Mouse (Mus musculus): ENCODE data around the gene Taldo1. TPM values are rescaled to one million over a fixed set of nuclear protein-coding genes. Genes with fewer than 3 reads are reported as not detected.
"Not testable (repeated sequence)": the region's sequence is repeated elsewhere in the genome, so short reads cannot be mapped to it uniquely, and the experiment has no call there.

Taldo1 gene
- total RNA-seq, 2 experiments from 2014 or later: 103 TPM

DNA sequence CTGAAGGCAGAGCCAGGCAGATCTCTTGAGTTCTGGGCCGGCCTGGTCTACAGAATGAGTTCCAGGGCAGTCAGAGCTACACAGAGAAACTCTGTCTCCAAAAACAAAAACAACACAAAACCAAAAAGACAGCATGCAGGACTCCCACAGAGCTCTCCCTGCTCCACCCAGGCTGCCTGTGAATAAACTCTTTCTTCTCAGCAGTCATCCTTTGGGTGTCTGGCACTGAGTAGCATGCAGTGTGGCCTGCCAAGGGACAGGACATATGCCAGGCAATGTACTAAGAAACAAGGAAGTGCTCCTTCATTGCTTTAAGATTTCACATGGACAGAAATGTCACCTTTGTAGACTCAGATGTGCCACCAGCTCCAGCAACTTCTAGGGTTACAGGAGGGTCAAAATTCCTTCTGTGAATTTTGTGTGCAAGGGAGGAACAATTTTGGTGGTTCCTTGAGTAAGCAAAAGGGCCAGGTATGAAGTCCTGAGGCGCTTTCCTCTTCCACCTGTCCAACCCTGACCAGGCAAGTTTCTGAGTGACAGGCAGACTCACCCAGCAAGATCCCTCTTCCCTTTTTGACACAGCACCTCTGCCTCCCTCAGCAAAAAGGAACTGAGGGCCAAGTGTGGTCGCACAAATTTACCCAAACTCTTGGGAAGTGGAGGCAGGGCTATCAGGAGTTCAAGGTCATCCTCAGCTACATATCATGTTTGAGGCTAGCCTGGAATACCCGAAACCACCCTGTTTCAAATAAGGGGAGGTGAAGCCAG is 10.7 kb upstream of the Taldo1 start:
- intact Hi-C loops (cut with DNase I): no loop called here
- DNase-seq (ENCODE audit: low spot score in 2 of 2): peak in 1 of 2 experiments; percentile 13

DNA sequence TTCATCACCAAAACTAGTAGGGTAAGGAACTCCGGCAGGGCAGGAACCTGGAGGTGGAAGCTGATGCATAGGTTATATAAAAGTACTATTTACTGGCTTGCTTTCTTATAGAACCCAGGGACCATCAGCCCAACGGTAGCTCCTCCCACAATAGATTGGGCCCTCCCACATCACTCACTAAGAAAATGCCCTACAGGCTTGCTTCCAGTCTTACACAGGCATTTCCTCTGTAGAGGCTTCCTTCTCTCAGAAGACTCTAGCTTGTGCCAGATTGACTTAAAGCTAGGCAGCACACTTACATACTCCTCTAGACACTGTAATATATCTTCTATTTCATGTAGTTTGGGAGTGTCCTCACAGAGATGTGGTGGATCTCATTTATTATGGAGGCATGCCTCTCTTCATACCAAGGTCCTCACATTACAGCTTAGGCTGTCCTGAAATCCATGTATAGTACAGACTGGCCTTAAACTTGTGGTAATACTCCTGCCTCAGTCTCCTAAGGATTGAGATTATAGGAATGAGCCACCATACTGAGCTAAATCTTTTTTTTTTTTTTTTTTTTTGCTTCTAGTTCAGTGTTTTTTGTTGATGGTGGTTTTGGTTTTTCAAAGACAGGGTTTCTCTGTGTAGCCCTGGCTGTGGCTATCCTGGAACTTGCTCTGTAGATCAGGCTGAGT is 4.1 kb upstream of the Taldo1 start:
- intact Hi-C loops (cut with DNase I): no loop called here
- DNase-seq (ENCODE audit: low spot score in 2 of 2): no peak

DNA sequence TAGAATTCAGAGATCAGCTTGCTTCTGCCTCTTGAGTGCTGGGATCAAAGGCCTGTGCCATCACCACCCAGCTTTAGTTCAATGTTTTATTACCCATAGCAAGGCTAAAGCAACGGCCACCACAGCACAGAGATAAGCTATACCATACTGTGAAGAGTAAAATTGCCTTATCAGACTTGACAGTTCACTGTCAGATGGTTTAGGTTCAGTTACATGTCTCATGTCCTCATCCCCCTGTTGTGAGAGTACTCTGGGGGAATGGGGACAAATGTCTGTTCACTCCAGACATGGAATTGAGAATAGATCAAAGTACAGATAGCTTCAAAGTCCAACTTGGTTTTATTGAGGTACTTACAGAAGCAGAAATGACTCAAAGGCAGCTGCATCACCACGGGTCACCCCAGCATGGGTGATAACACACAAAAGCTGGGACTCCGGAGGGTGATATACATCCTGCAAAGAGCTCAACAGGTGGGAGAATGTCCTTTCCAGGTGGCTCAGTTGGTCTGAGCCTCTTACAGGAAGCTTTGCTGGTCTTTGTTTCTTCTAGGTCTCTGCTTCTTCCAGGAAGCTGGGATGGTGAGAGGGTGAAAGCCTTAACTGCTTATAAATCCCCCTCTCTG is 3.4 kb upstream of the Taldo1 start:
- intact Hi-C loops (cut with DNase I): no loop called here
- DNase-seq (ENCODE audit: low spot score in 2 of 2): no peak

DNA sequence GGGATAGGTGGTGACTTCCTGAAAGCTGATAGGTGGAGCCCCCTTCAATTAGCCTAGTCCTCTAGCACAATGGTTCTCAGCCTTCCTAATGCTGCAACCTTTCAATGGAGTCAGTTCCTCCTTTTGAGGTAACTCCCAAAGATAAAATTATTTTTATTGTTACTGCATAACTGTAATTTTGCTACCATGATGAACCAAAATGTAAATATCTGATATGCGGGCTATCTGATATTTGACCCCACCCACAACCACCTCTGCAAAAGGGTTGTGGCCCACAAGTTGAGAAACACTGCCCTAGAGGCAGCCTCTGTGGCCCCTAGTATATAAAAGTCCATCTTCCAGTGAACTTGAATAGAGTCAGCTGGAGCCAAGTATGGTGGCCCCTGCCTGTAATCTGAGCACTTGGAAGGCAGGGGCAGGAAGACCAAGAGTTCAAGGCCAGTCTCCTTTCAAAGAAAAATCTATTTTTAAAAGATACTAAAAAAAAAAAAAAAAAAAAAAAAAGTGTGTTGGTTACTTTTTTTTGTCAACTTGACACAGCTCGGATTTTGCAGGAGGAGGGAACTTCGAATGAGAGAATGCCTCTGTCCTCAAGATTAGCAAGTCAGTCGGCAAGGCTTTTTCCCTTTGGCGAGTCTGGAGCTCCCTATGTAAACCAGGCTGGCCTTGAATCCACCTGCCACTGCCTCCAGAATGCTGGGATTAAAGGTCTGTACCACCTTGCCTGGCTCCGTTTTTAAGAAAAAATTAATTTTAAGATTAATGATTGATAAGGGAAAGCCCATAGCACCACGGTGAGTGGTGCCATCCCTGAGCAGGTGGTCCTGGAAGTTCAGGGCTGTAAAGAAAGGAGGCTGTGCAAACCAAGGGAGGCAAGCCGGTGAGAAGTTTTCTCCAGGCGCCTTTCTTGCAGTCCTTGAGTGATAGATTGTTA is 1.4 kb upstream of the Taldo1 start:
- no peak for DNase-seq (ENCODE audit: low spot score in 2 of 2)
- intact Hi-C loops (cut with DNase I): no loop called here

DNA sequence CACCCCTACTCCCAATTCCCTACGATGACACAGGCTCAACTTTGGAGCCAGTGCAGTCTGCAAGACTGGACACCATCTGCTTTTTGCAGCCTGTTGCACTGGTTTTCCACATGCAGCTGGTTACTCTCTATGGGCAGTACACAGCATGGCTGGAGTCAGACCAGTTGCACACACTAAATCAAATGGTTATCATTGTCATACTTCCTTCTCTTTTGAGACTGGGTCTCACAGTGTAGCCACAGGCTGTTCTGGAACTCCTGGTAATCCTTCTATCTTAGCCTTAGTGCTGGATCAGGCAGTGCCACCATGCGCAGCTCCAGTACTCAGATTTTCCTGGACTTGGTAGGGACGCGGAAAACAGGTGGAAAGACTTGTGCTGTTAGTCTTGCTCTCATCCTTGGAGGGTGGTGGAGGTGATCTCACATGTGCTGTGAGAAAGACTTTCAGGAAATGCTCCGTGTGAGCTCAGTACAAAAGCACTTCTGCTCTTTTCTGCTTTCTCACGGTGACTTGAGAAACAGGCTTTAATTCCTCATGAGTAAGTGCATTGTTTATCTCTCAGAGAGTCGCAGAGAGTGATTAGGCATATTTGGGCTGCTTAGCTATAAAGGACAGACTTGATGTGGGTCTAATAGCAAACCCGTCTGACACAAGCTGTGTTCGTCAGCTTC is 688 bp downstream of the Taldo1 start:
- DNase-seq (ENCODE audit: low spot score in 2 of 2): no peak
- intact Hi-C loops (cut with DNase I): no loop called here

DNA sequence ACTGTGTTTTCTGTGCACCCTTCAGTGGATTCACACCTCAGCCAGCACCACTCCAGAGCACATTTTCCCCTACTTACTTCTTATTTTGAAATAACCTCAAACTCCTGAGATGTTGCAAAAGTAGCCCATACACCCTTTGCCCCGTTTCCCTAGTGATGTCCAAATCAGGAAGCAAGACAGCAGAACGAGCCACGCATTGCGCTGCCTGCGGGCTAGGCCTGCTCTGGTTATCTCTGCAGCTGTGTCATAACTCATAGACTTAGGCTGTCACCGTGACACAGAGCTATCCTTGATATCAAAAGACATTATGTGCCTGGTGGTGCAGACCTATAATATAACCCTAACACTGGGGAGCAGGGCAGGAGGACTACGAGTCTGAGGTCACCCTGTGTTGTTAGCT is 2.2 kb downstream of the Taldo1 start:
- intact Hi-C loops (cut with DNase I): no loop called here
- no peak for DNase-seq (ENCODE audit: low spot score in 2 of 2)

DNA sequence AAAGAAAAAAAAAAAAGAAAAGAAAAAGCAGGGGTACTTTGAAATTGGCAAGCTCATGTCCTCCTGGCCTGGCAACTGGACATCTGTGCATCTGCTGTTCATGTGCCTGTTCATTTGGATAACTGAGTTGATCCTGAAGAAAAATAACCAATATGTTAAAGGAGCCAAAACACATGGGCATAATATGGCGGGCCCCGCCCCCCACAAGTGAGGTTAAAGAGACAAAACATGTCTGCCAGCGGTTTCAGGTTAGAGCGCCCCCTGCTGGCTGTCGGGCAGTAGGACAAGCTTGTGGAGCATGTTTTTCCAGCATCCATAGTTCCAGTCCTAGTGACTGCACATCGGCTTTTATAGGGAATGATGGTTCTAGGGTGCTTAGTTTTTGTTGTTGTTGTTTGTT is 2.8 kb downstream of the Taldo1 start:
- peak in 1 of 2 experiments; percentile 43 for DNase-seq (ENCODE audit: low spot score in 2 of 2)
- intact Hi-C loops (cut with DNase I): no loop called here

DNA sequence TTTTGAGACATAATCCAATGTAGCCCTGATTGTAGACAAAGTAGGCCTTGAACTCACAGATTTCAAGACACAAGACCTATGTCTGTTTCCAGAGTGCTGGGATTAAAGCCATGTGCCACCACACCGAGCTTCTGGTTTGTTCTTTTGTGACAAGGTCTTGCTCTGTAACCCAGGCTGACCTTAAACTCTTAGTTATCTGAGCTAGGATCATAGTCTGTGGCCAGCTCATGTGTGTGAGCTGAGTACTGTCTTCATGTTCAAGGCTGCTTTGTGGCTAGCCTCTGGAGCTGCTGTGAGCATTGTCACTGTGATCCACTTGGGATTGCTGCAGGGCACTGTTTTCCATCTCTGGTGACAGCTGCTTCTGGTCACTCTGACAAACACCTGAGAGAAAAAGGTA is 3.3 kb downstream of the Taldo1 start:
- DNase-seq (ENCODE audit: low spot score in 2 of 2): no peak
- intact Hi-C loops (cut with DNase I): no loop called here

DNA sequence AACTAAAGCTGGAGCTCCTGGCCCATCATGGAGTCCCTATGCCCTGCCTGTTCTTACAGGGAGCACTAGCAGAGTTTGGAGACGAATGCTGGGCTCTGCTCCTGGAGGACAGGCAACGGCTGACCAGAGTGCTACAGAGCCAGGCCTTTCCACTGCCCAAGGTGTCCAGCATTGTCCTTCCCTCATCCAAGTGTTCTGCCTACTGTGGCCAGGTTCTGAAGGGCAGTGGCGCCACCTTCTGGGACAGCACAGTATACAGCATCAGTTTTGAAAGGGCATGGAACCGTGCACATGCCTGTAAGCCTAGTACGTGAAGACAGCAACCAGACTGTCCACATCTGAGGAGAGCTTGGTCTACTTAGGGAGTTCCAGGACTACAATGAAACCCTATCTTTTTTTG is 11.3 kb downstream of the Taldo1 start:
- DNase-seq (ENCODE audit: low spot score in 2 of 2): no peak

DNA sequence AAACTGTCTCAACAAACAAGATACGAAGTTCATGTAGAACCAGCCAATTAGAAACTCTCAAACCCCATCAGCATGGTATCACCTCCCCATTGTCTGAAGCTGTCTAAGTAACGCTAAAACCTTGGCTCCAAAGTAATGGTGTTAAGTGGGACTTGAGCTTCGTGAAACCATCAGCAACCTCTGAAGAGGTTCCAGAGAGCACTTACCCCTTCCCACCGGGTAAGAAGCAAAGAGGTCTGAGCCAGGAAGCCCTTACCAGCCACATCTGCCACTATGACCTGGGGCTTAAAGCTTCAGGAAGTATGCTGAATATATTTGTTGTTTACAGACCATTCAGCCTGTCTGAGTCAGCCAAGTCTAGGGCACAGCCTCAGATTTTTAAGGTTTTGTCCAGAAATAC is 13.5 kb downstream of the Taldo1 start:
- intact Hi-C loops (cut with DNase I): no loop called here
- no peak for DNase-seq (ENCODE audit: low spot score in 2 of 2)

More for the DNA sequence above, 11.3 kb downstream of the Taldo1 start:
- intact Hi-C loops (cut with DNase I): no loop called here

DNA sequence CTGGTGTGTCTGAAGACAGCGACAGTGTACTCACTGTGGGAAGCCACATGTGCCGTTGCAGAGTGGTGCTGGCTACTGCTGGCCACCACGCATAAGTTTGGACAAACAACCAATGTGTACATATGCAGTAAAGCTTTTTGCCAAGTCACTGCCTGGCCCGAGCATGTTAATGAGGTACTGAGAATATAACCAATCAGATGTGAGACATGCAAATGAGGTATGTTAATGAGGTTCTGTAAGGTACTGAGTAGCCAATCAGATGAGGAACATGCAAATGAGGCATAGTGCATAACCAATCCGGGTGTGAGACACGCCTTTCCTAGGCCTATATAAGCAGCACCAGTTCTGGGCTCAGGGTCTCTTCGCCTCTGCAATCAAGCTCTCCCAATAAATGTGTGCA is 15.7 kb downstream of the Taldo1 start:
- intact Hi-C loops (cut with DNase I); DNase-seq (ENCODE audit: low spot score in 2 of 2): not testable (repeated sequence)

DNA sequence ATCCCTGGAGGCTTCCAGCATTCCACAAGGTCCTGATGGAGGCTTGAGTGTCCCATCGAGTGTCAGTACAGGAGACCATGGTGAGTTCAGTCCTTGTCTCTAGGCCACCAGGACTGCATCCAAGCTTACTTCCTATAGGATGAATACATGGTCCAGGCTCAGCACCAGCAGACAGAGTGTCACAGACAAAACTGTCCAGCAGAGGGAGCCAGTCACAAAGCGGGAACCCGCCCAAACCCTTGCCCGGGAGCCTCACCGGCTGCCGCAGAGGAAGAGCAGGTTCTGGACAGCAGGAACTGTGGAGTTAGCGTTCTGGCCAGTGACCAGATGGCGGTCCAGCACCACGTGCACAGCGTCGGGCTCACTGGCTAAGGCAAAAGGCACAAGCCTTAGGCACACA is 16.8 kb downstream of the Taldo1 start:
- intact Hi-C loops (cut with DNase I): no loop called here

DNA sequence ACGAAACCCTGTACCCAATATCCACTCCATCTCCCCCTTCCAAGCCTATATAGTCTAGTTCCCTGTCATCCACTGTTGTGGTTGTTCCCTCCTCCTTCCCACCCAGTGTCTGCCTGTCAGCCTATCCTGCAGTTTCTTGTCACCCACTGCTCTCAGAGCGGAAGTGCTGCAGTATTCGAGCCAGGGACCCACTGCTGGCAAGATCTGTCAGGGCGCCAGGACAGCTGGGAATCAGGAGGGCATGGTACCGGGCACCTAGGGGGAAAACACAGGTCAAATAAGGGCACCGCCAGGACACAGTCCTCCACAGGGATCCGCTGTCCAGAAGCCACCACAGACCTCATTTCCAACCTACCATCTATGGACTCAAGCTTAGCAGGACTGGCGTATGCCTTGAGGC is 18.6 kb downstream of the Taldo1 start:
- intact Hi-C loops (cut with DNase I): loop anchor here (2.0 to 5.0 kb wide), 2 partner anchors 47 to 114 kb away; partner anchors contain the start of gene Pnpla2
- no peak for DNase-seq (ENCODE audit: low spot score in 2 of 2)

More for the DNA sequence above, 16.8 kb downstream of the Taldo1 start:
- peak; percentile 85 to 89 for DNase-seq (ENCODE audit: low spot score in 2 of 2)

DNA sequence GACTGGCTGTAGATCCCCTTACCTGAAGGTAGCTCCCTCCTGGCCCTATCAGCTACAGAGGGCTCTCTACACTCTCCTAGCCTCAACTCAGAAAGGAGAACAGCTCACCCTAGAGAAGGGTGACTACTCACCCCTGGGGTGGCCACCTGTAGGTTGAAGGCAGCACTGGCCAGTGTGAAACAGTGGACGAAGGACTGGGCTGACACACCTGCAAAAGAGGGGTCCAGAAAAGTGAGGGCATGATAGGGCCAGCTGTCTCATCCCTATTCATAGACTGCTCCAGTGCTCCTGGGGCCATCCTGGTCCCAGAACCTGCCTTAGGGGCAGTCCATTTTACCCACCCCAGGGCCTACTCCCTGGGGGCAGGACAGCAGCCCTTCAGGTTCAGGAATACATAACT is 19.7 kb downstream of the Taldo1 start:
- intact Hi-C loops (cut with DNase I): loop anchor here (2.0 to 5.0 kb wide), 2 partner anchors 46 to 113 kb away; partner anchors contain the start of gene Pnpla2
- no peak for DNase-seq (ENCODE audit: low spot score in 2 of 2)

DNA sequence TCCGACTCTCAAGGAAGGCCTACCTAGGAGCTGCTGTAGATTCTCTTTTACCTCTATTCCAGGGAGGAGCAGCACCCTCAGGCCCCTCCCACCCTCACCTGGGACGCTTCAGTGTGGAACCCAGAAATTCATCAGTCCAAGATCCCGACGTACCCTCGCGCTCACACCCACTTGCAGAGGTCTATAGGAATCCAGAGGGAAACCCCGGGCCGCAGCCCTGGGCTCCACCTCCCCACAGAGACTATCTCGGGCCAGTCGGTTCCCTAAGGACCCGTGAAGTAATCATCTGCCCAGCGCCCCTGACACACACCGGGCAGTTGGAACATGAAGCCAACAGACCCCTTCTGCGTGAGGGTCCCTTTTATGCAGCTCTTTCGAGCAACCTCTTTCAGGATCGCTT is 21.3 kb downstream of the Taldo1 start:
- intact Hi-C loops (cut with DNase I): loop anchor here (5.0 kb wide), 1 partner anchor 44 kb away; the partner anchor contains the start of gene Pnpla2

DNA sequence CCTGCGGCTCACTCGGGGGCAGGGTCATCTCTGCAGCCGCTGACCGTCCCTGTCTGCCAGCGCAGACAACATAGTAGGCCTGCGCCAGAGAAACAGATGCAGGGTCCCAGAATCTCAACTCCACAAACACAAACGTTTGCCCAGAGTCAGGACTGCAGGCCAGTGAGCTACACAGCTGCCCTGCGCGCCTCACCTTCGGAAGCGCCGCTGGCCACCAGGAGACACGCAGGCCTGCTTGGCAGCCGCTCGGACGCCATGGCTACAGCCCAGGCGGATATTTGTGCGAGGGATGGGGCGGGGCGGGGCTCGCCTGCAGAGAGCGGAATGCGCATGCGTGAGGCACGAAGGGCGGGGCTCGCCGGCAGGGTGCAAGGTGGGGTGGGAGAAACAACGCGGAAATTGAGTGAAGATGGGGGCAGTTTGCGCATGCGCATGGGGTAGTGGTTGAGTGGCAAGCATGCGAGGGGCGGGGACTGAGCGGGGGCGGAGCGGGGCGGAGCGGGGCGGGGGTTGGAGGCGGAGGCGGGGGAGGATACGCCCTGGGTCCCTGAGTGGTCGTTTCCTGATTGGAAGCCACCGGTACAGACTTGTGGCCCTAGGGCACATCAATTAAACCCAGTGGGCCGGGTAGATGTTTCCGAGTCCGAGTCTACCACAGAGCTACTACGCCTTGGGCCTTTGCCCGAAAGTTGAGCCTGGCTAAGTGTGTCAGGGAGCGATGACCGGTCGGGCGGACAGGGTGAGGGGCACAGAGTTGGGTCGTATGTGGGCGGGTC is 22.0 kb downstream of the Taldo1 start, which contains the start of gene Gatd1:
TSS of gene Gatd1 (minus strand) at position 328 of the 776 bp plus-strand sequence.
- intact Hi-C loops (cut with DNase I): loop anchor here (2.0 to 5.0 kb wide), 2 partner anchors 21 to 43 kb away; partner anchors contain the start of gene Pnpla2
- DNase-seq (ENCODE audit: low spot score in 2 of 2): peak; percentile 98 to 99

More for the DNA sequence above, 21.3 kb downstream of the Taldo1 start:
- DNase-seq (ENCODE audit: low spot score in 2 of 2): no peak

DNA sequence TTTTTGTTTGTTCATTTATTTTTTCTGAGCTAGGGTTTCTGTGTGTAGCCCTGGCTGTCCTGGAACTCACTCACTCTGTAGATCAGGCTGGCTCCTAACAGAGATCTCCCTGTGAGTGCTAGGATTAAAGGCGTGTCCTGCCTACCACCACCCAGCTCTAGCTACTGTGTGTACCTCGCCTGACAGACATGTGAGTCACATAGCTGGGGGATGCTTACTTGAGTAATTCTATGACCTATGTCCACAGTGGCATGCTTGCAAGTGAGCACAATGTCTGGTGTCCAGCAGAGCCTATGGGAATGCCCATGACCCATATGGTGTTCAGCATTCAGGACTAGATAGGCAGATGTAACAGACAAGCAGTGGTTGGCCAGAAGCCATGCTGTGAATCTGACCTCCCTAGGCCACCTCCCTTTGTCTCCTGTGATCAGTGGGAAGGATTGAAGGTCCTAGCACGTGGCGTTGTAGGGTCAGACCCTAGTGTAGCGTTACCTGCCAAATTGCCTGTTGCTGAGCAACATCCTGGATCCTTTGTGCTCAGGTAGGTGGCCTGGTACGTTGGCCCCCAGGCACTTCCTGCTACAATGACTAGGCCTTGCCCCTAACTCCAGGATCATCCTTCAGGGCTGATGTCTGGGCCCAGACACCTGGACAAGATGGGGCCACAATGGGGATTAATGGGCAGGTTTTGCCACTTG is 24.3 kb downstream of the Taldo1 start:
- no peak for DNase-seq (ENCODE audit: low spot score in 2 of 2)
- intact Hi-C loops (cut with DNase I): no loop called here

Measured in left cerebral cortex, postnatal 25 days (tissue).